Mouse (Mus musculus) mouse embryonic stem cell (cell line): ENCODE data around the gene Ccdc28a.

Experiments used
- in situ Hi-C, 2 experiments: fragments of 300-500 bp; cut with MboI; formaldehyde crosslinking; loops; 1 replicate in 1 of 2; 3 replicates in 1 of 2; pipeline ENCODE4 v1.14.3; 2019 to 2020; ENCODE audit warnings: low sequenced_read_pairs in 2 of 2, low pct_unique_long_range_greater_than_20kb in 1 of 2, mixed read lengths in 1 of 2; ENCODE audit not compliant: unreplicated experiment in 1 of 2

Ccdc28a gene

GRCm38 (mm10) chr10:18234560-18235401 is at the start of gene Ccdc28a:
Gene Ccdc28a, minus strand, starts transcription at chr10:18234998.
- in situ Hi-C loops, result loop anchor here in 1 of 2 experiments (10.0 kb wide), 1 partner anchor 150 kb away; no protein-coding TSS in a partner anchor

GRCm38 (mm10) chr10:18283991-18284390 is 49.2 kb upstream of the Ccdc28a start:
- in situ Hi-C loops, result no loop called here

- in situ Hi-C loops, result no loop called here
Measured at GRCm38 (mm10) chr10:18276090-18276734, 41.4 kb upstream of the Ccdc28a start.

- in situ Hi-C loops, result no loop called here
Measured at GRCm38 (mm10) chr10:18251345-18251744, 16.5 kb upstream of the Ccdc28a start.

- in situ Hi-C loops, result no loop called here
Measured at GRCm38 (mm10) chr10:18243614-18244013, 8.8 kb upstream of the Ccdc28a start.

- in situ Hi-C loops, result loop anchor here in 1 of 2 experiments (10.0 kb wide), 1 partner anchor 148 kb away; no protein-coding TSS in a partner anchor
Measured at GRCm38 (mm10) chr10:18237191-18237590, 2.4 kb upstream of the Ccdc28a start.

- in situ Hi-C loops, result loop anchor here in 1 of 2 experiments (10.0 kb wide), 1 partner anchor 148 kb away; no protein-coding TSS in a partner anchor
Measured at GRCm38 (mm10) chr10:18236328-18236927, 1.6 kb upstream of the Ccdc28a start.

GRCm38 (mm10) chr10:18235402-18235747 is 577 bp upstream of the Ccdc28a start:
- in situ Hi-C loops, result loop anchor here in 1 of 2 experiments (10.0 kb wide), 1 partner anchor 149 kb away; no protein-coding TSS in a partner anchor

GRCm38 (mm10) chr10:18233891-18234290 is 907 bp downstream of the Ccdc28a start:
- in situ Hi-C loops, result loop anchor here in 1 of 2 experiments (10.0 kb wide), 1 partner anchor 151 kb away; no protein-coding TSS in a partner anchor

- in situ Hi-C loops, result no loop called here
Measured at GRCm38 (mm10) chr10:18224386-18224785, 10.4 kb downstream of the Ccdc28a start.

GRCm38 (mm10) chr10:18219351-18219750 is 15.4 kb downstream of the Ccdc28a start:
- in situ Hi-C loops, result no loop called here

- in situ Hi-C loops, result no loop called here
Measured at GRCm38 (mm10) chr10:18214124-18214523, 20.7 kb downstream of the Ccdc28a start.

- in situ Hi-C loops, result no loop called here
Measured at GRCm38 (mm10) chr10:18213373-18213772, 21.4 kb downstream of the Ccdc28a start.

GRCm38 (mm10) chr10:18210726-18211125 is 24.1 kb downstream of the Ccdc28a start, which contains the start of gene Ect2l:
Gene Ect2l, minus strand, starts transcription at chr10:18210890.
- in situ Hi-C loops, result no loop called here

GRCm38 (mm10) chr10:18210119-18210518 is 24.7 kb downstream of the Ccdc28a start:
- in situ Hi-C loops, result no loop called here

GRCm38 (mm10) chr10:18204067-18204466 is 30.7 kb downstream of the Ccdc28a start:
- in situ Hi-C loops, result no loop called here

- in situ Hi-C loops, result no loop called here
Measured at GRCm38 (mm10) chr10:18202401-18202800, 32.4 kb downstream of the Ccdc28a start.

GRCm38 (mm10) chr10:18200656-18201055 is 34.1 kb downstream of the Ccdc28a start:
- in situ Hi-C loops, result no loop called here

GRCm38 (mm10) chr10:18199919-18200318 is 34.9 kb downstream of the Ccdc28a start:
- in situ Hi-C loops, result loop anchor here (10.0 to 25.0 kb wide), 2 partner anchors 455 to 463 kb away; no protein-coding TSS in a partner anchor
